Mouse (Mus musculus) heart, postnatal 4 days (tissue): ENCODE data around the gene Cyb5r3. TPM values are rescaled to one million over a fixed set of nuclear protein-coding genes. Genes with fewer than 3 reads are reported as not detected.

Experiments
- total RNA-seq, 2 experiments: library from RNA; stranded (reverse); gene quantifications; 2 replicates each; pipeline ENCODE4 v1.2.3; 2021

Cyb5r3 gene
- total RNA-seq, 2 experiments from 2014 or later: 135 to 141 TPM

Other genes starting within 250 kb of the Cyb5r3 start
- gene Tcf20, start 184.7 kb downstream of the Cyb5r3 start, total RNA-seq: 10 to 100 TPM; 71.1 to 78.7 TPM
- gene Nfam1, start 139.3 kb downstream of the Cyb5r3 start, total RNA-seq: 1 to 10 TPM in 1 of 2 experiments, under 1 TPM in 1; 0.98 to 1.4 TPM
- gene Serhl, start 83.1 kb downstream of the Cyb5r3 start, total RNA-seq: 10 to 100 TPM; 73.2 to 74.7 TPM
- gene Rrp7a, start 49.8 kb downstream of the Cyb5r3 start, total RNA-seq: 10 to 100 TPM; 54.6 to 56.3 TPM
- gene Poldip3, start 23.2 kb downstream of the Cyb5r3 start, total RNA-seq: 10 to 100 TPM; 52.6 to 58.4 TPM
- gene A4galt, start 79.2 kb upstream of the Cyb5r3 start, total RNA-seq: 1 to 10 TPM; 3.4 to 4.1 TPM
- 10 to 100 TPM; 21.5 to 22.6 TPM for gene Arfgap3, start 177.7 kb upstream of the Cyb5r3 start, total RNA-seq